Mouse (Mus musculus): ENCODE measurements around the gene Man2a1.

The Man2a1 gene

DNA sequence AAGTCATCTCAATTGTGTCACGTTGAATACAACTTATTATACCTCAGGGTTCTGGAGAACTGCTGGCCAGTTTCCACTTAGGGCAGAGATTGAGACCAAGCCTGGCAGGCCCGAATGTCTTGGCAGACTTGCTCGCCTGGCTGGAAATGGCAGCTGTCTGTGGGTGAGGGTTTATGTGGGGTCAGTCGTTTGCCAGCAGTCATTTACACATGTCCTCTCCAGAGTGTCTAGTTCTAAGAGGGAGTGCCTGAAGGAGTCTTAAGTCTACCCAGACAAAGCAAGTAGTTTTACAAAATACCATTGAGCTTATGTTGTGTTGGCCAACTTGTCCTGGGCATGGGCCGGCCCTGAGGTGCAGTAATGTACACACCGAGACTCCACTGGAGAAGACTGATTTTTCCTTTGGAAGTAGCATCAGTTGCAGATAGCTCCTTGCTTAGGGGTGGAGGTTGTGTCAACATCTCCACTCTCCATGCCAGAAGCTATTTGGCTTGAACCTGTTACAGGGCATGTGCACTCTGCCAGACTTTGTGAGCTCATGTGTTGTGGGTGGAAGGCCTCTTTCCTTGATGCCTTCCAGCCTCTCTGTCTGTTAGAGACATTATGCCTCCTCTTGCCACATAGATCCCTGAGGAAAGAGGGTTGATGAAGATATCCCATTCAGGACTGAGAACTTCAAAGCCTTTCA lies 84.8 kb downstream of the Man2a1 start:
- ATAC-seq (ENCODE audit: insufficient number of reproducible peaks, low FRiP score, low TSS enrichment): peak; percentile 20; the same call in 1 of the 2 replicates

DNA sequence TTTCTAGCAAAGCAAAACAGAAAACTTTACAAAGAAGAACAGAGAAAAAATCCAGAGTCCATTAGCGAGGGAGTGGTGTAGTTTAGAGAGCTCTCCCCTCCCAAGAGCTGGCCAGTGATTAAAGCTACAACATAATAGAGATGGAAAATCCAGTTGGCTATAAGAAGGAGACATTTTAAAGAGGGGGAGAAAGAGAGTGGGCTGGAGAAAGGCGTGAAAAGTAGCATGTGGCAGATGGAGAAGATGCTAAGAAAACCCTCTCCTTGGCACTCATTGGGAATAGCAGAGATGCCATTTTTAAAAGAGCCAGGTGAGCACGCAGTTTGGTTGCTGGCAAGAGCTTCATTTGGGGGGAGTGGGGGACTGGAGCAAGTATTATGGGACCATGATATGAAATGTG lies 89.1 kb downstream of the Man2a1 start:
- no peak for ATAC-seq (ENCODE audit: insufficient number of reproducible peaks, low FRiP score, low TSS enrichment)

DNA sequence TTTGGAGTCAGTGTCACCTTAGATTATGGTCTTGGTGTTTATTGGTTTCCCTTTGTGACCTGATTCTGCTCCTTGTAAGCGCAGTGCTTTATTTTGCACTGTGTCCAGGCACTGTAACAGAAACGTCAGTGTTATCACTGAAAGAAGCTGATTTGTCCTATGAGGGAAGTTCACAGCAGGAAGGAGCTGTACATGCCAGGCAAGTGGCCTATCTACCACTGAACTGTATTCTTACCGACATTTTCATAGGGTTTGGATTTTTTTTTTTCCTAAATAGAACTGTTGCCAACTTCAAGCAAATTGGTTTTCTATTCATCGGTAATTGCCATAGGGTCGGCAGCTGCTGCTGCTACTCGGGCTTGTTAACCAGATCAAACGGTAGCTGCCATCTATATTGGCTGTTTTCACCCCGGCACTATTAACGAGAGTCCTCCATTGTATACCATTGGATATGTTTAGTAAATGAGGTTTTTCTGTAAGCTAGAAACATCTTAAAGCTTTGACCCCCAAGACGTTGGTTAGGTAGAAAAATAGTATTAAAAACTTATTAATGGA lies 96.8 kb downstream of the Man2a1 start:
- ATAC-seq (ENCODE audit: insufficient number of reproducible peaks, low FRiP score, low TSS enrichment): no peak

DNA sequence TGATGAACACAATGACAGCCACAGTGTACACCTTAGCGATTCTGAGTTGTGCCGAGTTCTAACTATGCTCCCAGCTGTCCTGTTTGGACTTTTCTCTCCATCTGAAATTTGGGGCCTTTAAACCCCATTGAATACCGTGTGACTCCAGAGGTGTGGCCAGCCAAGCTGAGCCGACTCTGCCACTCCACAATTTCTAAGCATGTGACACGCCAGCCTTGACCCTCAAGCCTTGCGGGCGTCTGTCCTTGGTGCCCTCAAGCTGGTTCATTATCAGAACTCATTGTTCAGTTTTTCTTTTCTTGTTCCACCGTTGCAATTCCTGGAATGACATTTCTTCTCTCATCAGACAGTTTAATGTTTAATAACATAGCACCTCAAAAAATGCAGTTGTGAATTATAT lies 98.0 kb downstream of the Man2a1 start:
- no peak for ATAC-seq (ENCODE audit: insufficient number of reproducible peaks, low FRiP score, low TSS enrichment)

DNA sequence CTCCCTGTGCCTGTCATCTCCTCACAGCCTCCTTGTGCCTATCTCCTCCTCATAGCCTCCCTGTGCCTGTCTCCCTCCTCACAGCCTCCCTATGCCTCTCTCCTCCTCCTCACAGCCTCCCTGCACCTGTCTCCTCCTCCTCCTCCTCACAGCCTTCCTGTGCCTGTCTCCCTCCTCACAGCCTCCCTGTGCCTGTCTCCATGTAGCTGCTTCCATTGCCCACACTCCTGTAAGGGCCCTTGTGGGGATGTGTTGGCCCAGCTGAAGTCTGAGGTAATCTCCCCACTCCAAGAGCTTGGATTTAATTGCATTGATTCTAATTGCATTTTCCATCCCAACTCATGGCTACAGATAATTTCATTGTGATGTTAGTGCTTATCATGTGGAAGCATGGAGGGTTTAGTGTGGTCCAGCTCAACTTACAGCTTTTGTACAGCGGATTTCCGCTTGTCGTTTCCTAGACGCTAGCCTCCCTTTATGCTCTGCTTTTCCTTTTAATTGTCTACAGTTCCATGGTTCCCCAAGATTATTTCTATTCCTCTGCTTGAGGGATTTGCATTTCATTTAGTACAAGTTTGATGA lies 103.2 kb downstream of the Man2a1 start:
- ATAC-seq (ENCODE audit: insufficient number of reproducible peaks, low FRiP score, low TSS enrichment): no peak

DNA sequence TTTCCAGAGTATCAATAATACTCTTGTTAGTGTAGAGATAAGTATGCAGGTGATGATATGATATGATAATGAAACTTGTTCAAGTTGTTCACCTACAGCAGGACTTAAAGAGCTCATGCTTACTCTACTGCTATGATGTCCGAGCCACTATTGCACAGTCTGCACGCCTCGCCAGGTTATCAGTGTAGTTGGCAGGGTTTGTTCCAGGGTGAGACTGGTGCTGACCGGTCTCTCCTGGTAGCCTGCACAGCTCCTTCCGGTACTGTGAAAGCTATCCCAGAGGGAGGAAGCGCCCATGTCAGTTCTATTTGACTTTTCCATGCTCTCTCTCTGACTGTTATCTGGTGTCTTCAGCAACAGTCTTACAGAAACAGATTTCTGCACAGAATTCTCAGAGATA lies 107.0 kb downstream of the Man2a1 start:
- ATAC-seq (ENCODE audit: insufficient number of reproducible peaks, low FRiP score, low TSS enrichment): no peak

DNA sequence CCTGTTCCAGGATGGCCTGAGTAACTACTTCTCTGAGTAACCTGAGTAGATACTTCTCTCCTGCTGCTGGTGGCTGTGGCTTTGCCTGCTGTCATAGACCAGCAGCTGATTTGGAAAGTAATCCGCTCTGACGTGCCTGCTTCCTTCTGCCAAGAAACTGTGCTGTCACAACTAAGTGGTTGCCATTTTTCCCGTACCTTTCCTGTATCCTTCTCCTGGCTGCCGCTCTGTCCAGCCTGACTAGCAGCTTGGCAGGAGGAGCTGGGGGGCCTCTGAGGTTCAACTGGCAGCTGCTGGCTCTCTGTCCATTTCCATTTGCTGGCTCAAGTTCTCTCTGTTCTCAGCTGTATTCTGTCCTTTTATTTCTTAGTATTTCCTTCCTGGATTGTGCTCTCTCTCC lies 115.8 kb downstream of the Man2a1 start:
- peak; percentile 91 for ATAC-seq (ENCODE audit: insufficient number of reproducible peaks, low FRiP score, low TSS enrichment)

DNA sequence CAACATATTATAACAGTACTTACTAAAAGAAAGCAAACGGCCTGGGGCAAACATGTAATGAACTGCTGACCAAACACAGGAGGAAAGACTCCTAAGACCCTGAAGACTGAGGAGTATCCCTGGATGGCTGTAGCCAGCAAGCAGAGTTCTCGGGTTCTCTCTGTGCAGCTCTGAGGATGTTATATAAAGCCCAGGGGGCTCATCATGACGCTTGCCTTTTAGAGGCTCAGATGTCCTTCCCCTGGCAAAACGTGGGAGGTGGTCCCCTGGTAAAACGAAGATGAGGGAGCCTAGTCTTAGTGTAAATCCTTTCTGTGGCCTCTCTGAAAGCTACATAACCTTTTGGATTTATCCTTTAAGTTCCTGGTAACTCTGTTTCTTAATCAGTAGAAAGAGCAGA lies 119.2 kb downstream of the Man2a1 start:
- no peak for ATAC-seq (ENCODE audit: insufficient number of reproducible peaks, low FRiP score, low TSS enrichment)

DNA sequence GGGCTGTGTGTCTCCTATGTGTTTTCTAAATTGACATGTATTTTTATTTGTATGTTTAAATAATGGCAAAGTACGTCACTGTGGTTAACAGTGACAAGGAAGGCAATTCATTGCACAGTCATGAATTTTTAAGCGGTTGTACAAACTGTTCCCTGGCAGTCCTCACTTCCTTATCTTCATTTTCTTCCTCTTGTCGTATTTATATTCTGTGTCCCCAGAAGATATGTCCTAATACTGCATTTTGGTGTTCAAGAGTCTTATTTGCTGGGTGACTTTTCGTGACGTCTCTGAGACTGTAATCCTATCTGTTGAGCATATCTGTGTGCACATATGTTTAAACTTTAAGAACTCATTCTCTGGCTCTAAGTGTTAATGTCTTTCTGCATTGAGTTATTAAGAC lies 120.6 kb downstream of the Man2a1 start:
- ATAC-seq (ENCODE audit: insufficient number of reproducible peaks, low FRiP score, low TSS enrichment): no peak

DNA sequence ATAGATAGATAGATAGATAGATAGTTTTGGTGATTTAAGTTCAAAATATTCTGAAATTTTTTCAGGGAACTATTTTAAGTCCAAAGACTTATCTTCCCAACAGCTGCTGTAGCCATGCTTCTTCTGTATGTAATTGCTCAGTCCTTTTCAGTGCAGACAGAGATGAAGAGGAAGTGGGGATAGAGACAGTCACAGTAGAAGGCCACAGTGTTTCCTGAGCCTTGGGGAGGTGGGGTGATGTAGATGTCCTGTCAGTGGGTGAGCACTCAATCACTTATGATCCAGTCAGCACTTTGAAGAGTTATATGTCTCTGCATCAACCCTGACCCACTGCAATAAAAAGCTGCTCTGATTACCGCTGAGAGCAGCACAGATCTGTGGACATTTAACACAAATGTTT lies 122.6 kb downstream of the Man2a1 start:
- ATAC-seq (ENCODE audit: insufficient number of reproducible peaks, low FRiP score, low TSS enrichment): no peak

DNA sequence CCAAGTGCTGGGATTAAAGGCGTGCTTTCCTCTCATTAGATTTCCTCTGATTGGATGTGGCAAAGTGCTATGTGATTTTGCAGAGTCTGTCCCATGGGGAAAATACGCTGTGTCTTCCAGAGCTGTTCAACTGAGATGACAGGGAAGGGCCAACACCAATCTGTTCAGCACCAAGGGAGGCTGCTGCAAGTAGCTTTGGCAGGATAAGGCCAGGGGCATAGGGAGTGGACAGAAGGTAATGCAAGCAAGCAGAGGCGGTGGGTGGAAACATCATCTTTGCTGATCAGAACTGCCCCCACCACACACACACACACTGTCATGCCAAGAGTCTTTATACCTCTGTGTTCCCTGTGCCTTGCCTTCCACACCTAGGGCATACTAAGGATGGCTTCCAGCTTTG lies 124.7 kb downstream of the Man2a1 start:
- 0 out of 2 replicates have a peak, but pooled peaks have one; percentile 10 for ATAC-seq (ENCODE audit: insufficient number of reproducible peaks, low FRiP score, low TSS enrichment)

DNA sequence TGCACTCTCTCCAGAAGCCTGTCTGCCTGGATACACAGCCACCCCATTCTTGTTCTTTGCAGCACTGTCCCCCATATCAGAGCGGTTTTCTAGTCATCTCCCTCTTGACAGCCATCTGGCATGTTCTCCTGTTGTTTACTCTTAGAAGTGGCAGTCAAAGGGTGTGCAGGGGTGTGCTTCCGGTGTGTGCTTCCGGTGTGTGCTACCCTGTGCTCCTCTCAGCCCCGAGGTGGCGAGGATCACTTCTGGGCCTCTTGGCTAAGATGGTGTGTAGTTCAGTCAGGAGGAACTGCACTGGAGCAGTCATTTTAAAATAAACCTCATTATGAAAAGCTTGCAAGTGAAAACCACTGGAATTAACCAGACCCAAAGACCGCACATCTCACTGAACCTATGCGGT lies 125.5 kb downstream of the Man2a1 start:
- ATAC-seq (ENCODE audit: insufficient number of reproducible peaks, low FRiP score, low TSS enrichment): no peak

DNA sequence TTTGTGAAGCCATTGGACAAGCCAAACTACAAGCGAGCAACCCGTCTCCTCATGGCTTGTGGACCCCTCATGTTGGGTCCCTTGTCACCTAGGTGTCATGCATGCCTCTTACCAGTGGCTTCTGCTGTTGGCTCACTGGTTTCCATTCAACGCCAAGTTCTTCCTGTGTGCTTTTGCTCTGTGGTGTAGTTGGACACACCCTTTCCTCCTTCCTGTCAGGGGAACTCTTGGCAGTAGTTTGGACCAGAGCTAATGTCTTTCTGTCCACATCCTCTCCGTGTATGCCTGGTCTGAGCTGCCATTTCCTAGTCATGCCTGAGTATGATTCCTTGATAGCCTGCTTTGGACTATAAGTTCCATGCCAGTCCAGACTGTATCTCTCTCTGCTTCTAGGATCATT lies 135.0 kb downstream of the Man2a1 start:
- no peak for ATAC-seq (ENCODE audit: insufficient number of reproducible peaks, low FRiP score, low TSS enrichment)

DNA sequence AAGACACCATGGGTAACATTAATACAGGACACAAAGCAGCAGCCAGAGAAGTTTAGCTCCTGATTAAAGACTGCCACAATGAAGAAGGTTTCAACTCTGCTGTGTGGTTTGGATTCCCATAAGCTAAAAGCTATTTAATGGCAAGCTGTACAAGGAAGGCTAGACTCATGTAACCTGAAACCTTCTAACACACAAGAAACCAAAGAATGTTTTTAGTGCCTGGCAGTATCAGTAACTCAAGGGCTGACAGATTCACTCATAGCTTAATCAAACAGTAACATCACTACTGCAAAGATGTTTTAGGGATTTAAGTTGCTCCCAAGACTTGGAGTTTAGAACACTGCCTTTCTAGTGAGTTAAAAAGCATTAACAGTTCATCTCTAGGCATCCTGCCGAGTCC lies 137.4 kb downstream of the Man2a1 start:
- ATAC-seq (ENCODE audit: insufficient number of reproducible peaks, low FRiP score, low TSS enrichment): no peak

DNA sequence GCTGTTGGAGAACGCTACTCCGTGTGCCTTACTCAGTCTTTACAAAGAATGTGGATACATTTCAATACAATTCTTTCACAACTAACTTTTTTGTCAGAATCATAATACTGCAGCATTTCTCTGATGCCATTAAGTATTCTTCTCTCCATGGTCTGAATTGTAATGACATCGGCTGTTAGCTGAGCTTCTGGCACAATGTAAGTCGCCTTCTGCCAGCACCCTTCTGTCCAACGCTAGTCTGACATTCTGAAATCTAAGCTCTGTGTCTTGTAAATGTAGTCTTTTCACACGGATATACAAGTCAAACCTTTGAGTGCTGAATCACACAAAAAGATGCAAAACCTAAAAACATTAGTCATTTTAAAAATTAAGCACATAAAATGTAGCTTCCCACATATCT lies 138.6 kb downstream of the Man2a1 start:
- ATAC-seq (ENCODE audit: insufficient number of reproducible peaks, low FRiP score, low TSS enrichment): peak; percentile 67; the same call in 1 of the 2 replicates

DNA sequence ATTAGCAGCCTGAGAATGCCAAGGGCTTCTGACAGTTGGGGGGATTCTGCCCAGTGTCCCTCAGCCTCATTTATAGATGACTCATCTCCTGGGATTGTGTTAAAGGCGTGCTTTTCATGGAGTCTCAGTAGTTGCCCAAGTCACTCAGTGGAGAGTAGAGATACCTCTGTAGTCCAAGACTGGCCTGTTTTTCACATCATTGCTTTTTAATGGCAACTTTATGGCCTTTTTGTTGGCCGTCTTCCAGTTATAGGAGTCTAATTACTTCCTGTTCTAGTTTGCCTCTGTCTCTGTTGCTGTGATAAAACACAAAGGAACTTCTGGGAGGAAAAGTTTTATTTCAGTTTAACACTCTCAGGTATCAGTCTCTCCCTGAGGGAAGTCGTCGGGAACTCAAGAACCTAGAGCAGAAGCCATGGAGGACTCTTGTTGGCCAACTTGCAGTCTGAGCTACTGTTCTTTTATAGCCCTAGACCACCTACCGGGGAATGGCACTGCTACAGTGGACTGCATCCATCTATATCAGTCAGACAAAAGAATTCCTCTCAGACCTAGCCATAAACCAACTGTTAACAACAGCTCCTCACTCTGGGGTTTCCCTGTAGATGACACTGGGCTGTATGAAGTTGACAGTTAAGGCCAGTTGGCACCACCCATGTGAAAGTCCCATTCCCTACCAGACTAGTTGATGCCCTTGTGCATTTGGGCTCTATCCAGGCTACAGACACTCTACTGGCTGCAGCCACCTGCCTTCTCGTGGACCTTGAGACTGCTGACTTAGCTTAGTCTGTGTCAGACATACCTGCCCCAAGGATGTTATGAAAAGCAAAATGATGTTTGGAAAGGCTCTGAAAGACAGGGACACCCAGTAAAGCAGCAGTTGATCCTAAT lies 142.4 kb downstream of the Man2a1 start:
- no peak for ATAC-seq (ENCODE audit: insufficient number of reproducible peaks, low FRiP score, low TSS enrichment)

DNA sequence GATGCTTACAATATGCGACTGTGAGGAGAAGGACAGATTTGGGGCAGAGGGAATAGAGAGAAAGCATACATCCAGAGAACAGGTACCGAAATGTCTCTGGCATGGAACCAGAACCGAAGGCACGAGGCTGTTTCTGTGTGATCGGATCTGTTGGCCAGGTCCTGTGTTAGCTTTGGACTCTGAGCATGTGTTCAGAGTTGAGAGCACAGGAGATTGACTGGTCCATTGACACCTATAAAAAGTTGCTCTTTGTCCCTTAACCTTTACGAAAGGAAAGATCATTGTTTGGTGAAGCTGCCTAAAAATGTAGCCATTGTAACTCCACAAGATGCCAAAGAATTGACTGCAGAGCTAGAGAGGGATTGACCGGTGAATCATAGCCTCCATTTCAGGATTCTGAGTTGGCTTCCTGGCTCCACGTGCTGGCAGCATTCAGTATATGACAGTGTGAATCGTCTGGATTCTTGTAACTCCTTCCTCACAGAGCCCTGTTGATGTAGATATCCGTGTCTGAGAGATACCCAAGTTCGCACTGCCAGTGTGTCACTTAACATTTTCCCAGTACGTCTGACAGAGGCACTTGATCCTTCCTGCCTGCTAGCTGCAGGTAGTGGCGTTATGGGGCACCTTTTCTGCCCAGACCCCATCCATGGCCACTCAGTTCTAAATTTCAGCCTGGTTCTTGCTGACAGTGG lies 143.2 kb downstream of the Man2a1 start:
- no peak for ATAC-seq (ENCODE audit: insufficient number of reproducible peaks, low FRiP score, low TSS enrichment)

DNA sequence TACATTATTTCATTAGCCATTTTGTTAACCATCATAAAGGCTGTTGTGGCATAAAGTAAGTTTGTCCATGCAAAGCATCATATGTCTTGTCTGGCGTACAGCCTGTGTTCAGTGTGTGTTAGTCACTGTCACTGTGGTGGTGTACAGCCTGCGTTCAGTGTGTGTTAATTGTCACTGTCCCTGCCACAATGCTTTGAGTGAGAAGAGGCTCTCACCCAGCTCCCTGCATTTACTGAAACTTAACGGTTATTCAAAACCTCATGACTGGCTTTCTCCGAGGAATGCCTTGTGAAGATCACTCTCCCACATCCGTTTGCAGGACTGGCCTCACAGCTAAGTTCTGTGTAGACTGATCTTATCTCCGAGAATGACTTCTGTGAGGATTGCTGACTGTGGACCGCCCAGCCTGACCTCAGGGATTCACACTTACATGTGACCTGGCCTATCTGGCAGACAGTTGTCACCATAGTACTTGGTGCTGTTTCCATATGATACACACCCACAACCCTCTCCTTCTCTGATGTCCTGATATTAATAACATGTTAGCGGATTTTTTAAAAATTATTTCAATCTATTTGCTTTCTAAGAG lies 146.2 kb downstream of the Man2a1 start:
- ATAC-seq (ENCODE audit: insufficient number of reproducible peaks, low FRiP score, low TSS enrichment): no peak

DNA sequence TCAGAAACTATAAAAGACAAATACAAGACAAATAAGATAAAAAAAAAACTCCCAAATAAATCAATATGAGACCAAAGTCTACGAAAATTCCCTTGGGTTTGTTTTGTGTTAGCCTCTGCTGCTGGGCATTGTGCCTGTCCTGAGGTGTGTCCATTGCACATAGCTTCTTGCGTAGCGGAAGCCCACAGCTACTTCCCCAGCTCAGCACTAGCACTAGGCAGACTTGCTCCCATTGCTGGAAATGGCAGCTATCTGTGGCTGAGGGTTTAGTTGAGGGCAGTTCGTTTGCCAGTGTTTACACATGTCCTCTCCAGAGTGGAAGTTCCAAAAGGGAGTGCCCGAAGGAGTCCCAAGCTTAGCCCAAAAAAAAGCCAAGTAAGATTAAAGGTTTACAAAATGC lies 146.9 kb downstream of the Man2a1 start:
- no peak for ATAC-seq (ENCODE audit: insufficient number of reproducible peaks, low FRiP score, low TSS enrichment)

DNA sequence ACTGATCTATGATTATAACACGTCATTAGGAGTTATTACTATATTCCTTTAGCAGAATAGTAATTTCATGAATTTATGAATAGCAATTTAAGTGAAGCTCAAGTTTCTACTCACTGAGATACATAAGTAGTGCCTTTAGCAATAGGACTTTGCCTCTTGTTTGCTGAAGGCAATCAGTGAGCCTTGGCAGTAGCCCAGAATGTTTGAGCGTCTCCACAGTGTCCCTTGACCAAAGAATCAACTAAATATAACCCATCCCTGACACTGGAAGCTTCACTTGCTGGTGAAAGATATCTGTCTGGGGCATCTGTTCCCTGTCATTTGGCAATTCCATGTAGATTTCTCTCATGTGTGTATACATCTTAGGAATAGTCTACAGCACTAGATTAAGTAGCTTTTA lies 147.6 kb downstream of the Man2a1 start:
- ATAC-seq (ENCODE audit: insufficient number of reproducible peaks, low FRiP score, low TSS enrichment): no peak
